In the genomic region with DNA sequence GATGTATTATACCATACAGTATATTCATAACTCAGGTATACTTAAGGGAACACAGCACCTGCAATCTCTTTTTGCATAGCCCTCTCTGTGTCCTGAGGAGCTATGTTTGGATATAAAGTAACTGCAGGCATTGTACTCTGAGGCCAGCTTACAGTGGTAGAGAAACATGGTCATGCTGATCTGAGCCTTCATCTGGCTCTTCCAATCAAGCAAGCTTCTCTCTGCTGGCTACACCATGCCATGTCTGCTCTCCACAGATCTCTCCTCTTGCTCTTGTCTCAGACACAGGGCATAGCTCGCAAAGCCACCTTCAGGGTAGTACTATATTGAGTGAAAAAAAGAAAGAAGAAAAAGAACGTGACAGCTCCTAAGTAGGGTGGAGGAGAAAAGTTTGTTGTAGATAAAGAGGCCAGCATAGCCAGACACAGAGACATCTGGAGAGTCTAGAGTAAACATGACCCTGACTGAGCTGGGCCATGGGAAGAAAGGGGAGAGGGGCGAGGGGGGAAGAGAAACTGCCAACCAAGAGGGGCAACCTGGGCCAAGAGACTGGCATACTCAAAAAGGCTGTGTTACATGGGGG, we compare ENCODE assay signal across 23 mouse cellular contexts. TPM values are rescaled to one million over a fixed set of nuclear protein-coding genes. Genes with fewer than 3 reads are reported as not detected.
DNase-seq lines count a peak whose midpoint lies in the region; ATAC-seq lines count a peak whose summit lies in the region.
"Had no signal": no experiment of that assay in that cellular context is flagged by ENCODE, and none has a peak within 500 bp of the region (broad histone marks: within the 10 kb centered on the region; RNA-seq: fewer than 3 reads in every experiment).

No protein-coding gene starts in this region.

- 43% methylated on average over 3 of the region's 3 CpGs for WGBS in liver, embryonic 11.5 days
- WGBS in intestine, embryonic 15.5 days = 23% methylated on average over 3 of the region's 3 CpGs
- WGBS in liver, embryonic 16.5 days (ENCODE audit: insufficient replicate concordance) = 29% methylated on average over 3 of the region's 3 CpGs

- no peaks in the 10 kb centered on the region for H3K4me1 ChIP-seq in liver, embryonic 11.5 days (replicated peaks; ENCODE audit: control insufficient read depth, insufficient read depth, low read length)
- H3K4me1 ChIP-seq in intestine, embryonic 15.5 days (replicated peaks) = 0 out of 2 replicates have a peak, but pooled peaks cover 4% of the 10 kb centered on the region
- H3K4me1 ChIP-seq in liver, embryonic 16.5 days (ENCODE audit: control insufficient read depth, low read depth, low read length) = peaks cover 7% of the 10 kb centered on the region; the same call in 1 of the 2 replicates
- H3K4me1 ChIP-seq: midbrain, embryonic 12.5 days had no signal

- H3K9me3 ChIP-seq in liver, embryonic 11.5 days (ENCODE audit: control insufficient read depth, low read length) = no peaks in the 10 kb centered on the region
- H3K9me3 ChIP-seq in intestine, embryonic 15.5 days = no peaks in the 10 kb centered on the region
- H3K9me3 ChIP-seq in liver, embryonic 16.5 days (replicated peaks; ENCODE audit: control insufficient read depth, low read length) = no peaks in the 10 kb centered on the region
- H3K9me3 ChIP-seq: heart, embryonic 12.5 days; limb, embryonic 12.5 days; lung, embryonic 15.5 days; midbrain, embryonic 12.5 days had no signal

- H3K9ac ChIP-seq in liver, embryonic 11.5 days (ENCODE audit: low read depth, low read length) = no peak overlapping the region
- H3K9ac ChIP-seq in intestine, embryonic 15.5 days = no peak overlapping the region
- H3K9ac ChIP-seq in liver, embryonic 16.5 days (ENCODE audit: low read depth, low read length) = no peak overlapping the region
- H3K9ac ChIP-seq: heart, embryonic 12.5 days; hindbrain, embryonic 14.5 days; limb, embryonic 12.5 days; lung, embryonic 15.5 days; midbrain, embryonic 12.5 days had no signal

- no peak for DNase-seq in liver, embryonic 11.5 days (ENCODE audit: low spot score)
- no peak for DNase-seq in liver
- DNase-seq in thymus, postnatal 36 days = peak; percentile 23 to 35
- DNase-seq in T-cell, adult 2 months (ENCODE audit: low spot score) = no peak
- no peak for DNase-seq in cerebellum, postnatal 25 days
- DNase-seq: adrenal gland, adult 8-10 months; B cell, adult 2 months; cerebellum, adult 11-12 months; cerebellum, postnatal 14 days; embryo, embryonic 11 days; heart, postnatal 36 days; kidney, adult 11 months; kidney, postnatal 10 days; right cerebral cortex, postnatal 14 days had no signal

- peak; percentile 85 for ATAC-seq in liver, embryonic 11.5 days (replicated peaks; ENCODE audit: low FRiP score)
- ATAC-seq in intestine, embryonic 15.5 days = peak; percentile 47
- peak; percentile 68 for ATAC-seq in liver, embryonic 16.5 days (ENCODE audit: low read depth)
- ATAC-seq: forebrain, embryonic 16.5 days had no signal

- no peaks in the 10 kb centered on the region for H3K36me3 ChIP-seq in liver, embryonic 11.5 days (ENCODE audit: control insufficient read depth, insufficient read depth, low read length)
- no peaks in the 10 kb centered on the region for H3K36me3 ChIP-seq in intestine, embryonic 15.5 days
- H3K36me3 ChIP-seq in liver, embryonic 16.5 days (ENCODE audit: control insufficient read depth, insufficient read depth) = no peaks in the 10 kb centered on the region
- H3K36me3 ChIP-seq: heart, embryonic 12.5 days; limb, embryonic 12.5 days; lung, embryonic 15.5 days; midbrain, embryonic 12.5 days had no signal

- no peak overlapping the region for H3K27ac ChIP-seq in liver, embryonic 11.5 days (ENCODE audit: low read depth, low read length)
- H3K27ac ChIP-seq in intestine, embryonic 15.5 days = no peak overlapping the region
- peak overlapping the region; percentile 34; the same call in 1 of the 2 replicates for H3K27ac ChIP-seq in liver, embryonic 16.5 days (ENCODE audit: low read length)
- H3K27ac ChIP-seq: hindbrain, embryonic 14.5 days; limb, embryonic 12.5 days; lung, embryonic 15.5 days; macrophage; midbrain, embryonic 12.5 days had no signal

- no peak overlapping the region for H3K4me3 ChIP-seq in liver, embryonic 11.5 days (ENCODE audit: low read depth, low read length)
- H3K4me3 ChIP-seq in intestine, embryonic 15.5 days (replicated peaks) = no peak overlapping the region
- no peak overlapping the region for H3K4me3 ChIP-seq in liver, embryonic 16.5 days (ENCODE audit: low read depth, low read length)
- H3K4me3 ChIP-seq: heart, embryonic 12.5 days; limb, embryonic 12.5 days; lung, embryonic 15.5 days; midbrain, embryonic 12.5 days had no signal

- H3K27me3 ChIP-seq in liver, embryonic 11.5 days (replicated peaks; ENCODE audit: control insufficient read depth, insufficient read depth, low read length) = no peaks in the 10 kb centered on the region
- H3K27me3 ChIP-seq in intestine, embryonic 15.5 days (replicated peaks) = no peaks in the 10 kb centered on the region
- H3K27me3 ChIP-seq in liver, embryonic 16.5 days (ENCODE audit: control insufficient read depth, insufficient read depth, low read depth, low read length) = no peaks in the 10 kb centered on the region
- H3K27me3 ChIP-seq: heart, embryonic 12.5 days; limb, embryonic 12.5 days; lung, embryonic 15.5 days; midbrain, embryonic 12.5 days had no signal

- no peak overlapping the region for H3K4me2 ChIP-seq in liver, embryonic 11.5 days
- H3K4me2 ChIP-seq in intestine, embryonic 15.5 days (replicated peaks) = no peak overlapping the region
- peak overlapping the region; percentile 18; the same call in 1 of the 2 replicates for H3K4me2 ChIP-seq in liver, embryonic 16.5 days (ENCODE audit: low read depth, low read length)
- H3K4me2 ChIP-seq: heart, embryonic 12.5 days; hindbrain, embryonic 14.5 days; limb, embryonic 12.5 days; lung, embryonic 15.5 days; midbrain, embryonic 12.5 days had no signal

RNA-seq across cellular contexts. Expression of gene Top2b, which starts 29.1 kb away (rescaled TPM):
- 67.8 and 72.4 TPM in 2 replicates for polyA plus RNA-seq in liver, embryonic 11.5 days (2014; fragmentation: Nextera tagmentation; extraction: Ambion mirVana)
- polyA plus RNA-seq in intestine, embryonic 15.5 days (2015; fragmentation: Nextera tagmentation; extraction: Ambion mirVana) = 33.3 and 43.3 TPM in 2 replicates
- 12.5 and 13.6 TPM in 2 replicates for polyA plus RNA-seq in liver, embryonic 16.5 days (2015; fragmentation: Nextera tagmentation; extraction: Ambion mirVana)

Comparison
In these comparisons a context has a peak if more than half of its experiments do, and no peak if none do; other contexts are left out.
1. DNase-seq: peak in thymus, postnatal 36 days (2 of 2); none in liver, embryonic 11.5 days (single experiment), liver (single experiment), T-cell, adult 2 months (single experiment) and cerebellum, postnatal 25 days (0 of 2).
2. Peak in every context shown above with its lines, with median percentiles within 50 percentile points of each other: ATAC-seq.